Mouse (Mus musculus): ENCODE measurements around the gene Lsr.
"Not testable (repeated sequence)": the region's sequence is repeated elsewhere in the genome, so short reads cannot be mapped to it uniquely, and the experiment has no call there.

Gene Lsr

DNA sequence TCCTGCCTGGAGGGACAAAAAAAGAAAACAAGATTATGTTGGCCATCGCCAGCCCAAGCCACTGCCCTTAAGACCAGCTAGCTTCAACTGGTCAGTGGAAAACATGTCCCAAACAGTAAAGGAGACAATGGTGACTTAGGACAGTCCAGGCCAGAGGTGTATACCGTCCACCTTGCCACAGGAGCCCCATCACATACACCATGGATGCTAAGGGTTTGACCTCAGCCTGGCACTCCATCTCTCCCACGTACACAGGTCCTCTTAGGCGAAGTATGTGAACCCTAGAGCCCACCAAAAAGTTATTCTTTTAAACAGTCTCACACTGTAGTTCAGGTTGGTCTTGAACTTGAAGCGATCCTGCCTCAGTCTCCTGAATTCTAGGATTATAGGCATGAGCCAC is 10.4 kb downstream of the Lsr start:
- no peak for DNase-seq (ENCODE audit: low spot score)

DNA sequence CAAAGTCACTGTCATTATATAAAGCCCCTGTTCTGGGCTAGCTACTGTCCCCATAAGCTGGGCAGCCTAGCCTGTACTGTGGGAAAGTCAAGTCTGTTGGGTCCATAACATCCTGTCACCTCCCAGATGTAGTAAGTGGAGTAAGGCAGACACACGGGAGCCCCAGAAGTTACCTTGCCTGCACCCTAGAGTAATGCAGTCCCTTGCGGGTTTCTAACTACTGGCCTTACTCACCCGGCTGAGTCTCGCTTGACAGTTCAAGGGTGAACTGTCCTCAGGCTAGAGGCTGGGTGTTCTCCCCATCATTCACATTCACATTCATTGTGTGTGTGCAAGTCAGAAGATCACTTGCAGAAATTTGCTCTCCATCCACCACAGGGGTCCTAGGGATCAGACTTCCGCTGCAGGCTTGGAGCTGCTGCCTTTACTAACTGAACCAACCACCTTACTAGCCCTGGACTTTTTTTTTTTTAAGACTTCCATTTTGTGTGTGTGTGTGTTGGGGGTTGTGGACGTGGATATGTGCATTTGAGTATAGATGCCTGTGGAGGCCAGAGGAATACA is 13.4 kb downstream of the Lsr start:
- no peak for DNase-seq (ENCODE audit: low spot score)

DNA sequence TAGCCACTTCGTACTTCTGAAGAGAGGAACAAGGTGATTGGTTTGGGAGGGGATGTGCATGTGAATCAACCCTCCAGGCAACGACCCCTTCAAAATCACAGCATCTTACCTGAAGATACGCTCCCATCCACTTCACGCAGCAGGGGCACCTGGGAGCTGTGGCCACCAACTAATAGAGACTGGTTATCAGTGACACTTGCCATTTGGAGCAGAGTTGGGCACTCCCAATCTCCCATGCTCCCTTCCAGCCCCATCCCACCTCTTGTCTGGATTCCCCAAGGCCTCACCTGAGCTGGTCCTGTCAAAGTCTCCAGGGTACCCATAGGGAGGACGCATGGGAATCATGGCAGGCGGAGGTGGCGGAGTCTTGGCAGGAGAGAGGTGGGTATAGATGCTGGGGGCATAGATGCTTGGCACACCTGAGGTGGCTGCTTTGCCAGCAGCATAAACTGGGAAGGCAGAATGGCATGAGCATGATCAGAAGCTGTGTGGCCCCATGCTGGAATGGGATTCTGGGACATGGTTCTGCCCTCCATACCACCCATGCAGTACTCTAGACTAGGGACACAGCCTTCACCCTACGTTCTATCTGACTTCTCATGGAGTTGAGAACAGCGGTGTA is 14.3 kb downstream of the Lsr start:
- DNase-seq (ENCODE audit: low spot score), result no peak

DNA sequence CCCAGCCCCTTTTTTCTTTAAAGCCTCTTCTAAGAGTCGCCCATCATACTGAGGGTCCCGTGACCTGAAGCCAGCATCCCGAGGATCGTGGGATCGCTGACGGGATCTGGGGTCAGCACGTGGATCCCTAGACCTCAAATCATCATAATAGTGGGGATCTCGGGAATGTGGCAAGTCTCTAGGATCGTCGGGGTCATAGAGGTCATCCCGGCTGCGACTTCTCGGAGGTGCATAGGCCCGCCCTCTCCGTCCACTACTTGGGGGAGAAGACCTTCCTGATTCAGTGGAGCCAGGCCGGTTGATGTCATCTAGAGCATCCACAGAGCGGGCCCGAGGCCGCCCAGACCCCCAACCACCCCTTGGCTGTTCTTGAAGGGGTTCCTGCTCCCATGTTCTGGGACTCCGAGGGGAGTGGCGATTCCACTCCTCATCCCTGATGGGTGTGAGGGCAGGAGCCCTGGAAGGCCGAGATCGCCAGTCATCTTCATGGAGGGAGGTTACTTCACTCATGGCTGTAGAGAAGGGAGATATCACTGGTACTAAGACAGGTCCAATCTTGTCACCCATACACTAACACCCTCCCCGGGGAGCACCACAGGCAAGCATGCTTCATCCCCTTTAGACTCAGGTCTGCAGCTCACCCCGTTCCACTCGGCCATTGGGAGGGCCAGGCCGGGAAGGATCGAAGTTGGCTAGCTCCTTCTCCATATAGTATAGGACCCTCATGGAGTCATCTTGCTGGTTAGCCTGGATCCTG is 15.0 kb downstream of the Lsr start:
- peak; percentile 29 for DNase-seq (ENCODE audit: low spot score)

DNA sequence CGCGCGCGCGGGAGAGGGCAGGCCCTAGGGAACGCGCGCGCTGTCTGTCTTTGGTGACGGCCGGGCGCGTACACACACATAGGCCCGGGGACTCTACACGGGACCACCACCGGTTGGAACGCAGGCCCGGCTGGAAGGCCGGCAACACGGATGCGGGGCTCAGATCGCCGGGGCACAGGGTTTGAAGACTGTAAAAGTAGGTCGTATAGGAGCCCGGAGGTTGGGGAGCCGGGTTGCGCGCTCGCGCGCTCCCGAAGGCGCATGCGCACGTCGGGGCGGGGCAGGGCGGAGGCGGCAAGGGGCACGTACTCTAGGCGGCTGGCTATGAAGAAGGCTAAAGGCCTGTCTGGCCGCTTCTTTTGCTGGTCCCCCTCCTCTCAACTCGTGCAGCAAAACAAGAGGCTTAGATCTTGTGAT is 15.9 kb downstream of the Lsr start:
- peak; percentile 91 for DNase-seq (ENCODE audit: low spot score)

DNA sequence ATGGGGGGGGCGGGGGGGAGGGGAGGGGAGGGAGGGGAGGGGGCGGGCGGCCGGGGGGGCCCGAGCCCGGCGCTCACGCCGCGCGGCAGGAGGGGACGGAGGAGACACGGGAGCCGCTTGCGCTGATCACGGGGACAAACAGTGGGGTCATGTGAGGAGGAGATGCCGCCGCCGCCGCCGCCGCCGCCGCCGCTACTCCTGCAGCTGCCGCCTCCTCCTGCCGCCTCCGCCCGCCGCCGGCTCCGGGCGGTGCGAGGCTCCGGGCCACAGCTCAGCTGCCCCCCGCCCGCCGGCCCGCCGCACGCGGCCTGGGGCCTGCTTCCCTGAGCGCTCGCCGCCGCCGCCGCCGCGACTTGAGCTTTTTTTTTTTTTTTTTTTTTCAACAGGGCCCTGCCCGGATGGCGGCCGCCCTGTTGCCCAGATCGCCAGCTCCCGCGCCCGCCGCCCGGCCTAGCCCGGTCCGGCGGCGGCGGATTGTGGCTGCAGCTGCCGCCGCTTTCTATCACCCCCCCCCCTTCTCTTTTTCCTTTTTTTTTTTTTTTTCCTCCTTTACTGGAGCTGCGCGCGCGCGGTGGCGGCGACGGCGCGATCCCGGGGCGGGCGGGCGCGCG is 16.4 kb downstream of the Lsr start, which contains the start of gene Usf2:
Gene Usf2 (minus strand): TSS at position 48 of the 611 bp plus-strand sequence.
- DNase-seq (ENCODE audit: low spot score), result peak; percentile 87

DNA sequence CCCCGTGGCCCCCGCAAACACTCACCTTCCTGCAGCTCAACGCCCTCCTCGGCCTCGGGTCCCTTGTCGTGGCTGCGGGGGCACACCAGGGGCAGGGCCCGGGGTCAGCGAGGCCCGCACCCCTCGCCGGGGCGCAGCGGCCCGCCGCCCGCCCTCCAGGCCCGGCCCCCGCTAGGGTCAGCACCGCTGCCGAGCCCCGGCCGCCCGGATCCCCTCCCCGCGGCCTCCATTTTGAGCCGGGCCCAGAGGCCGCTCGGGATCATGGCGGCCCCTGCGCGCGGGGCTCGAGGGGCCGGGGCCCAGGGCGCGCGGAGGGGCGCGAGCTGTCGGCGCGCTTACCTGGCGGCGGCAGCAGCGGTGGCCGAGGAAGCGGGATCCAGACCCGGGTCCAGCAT is 16.9 kb downstream of the Lsr start:
- no peak for DNase-seq (ENCODE audit: low spot score)

DNA sequence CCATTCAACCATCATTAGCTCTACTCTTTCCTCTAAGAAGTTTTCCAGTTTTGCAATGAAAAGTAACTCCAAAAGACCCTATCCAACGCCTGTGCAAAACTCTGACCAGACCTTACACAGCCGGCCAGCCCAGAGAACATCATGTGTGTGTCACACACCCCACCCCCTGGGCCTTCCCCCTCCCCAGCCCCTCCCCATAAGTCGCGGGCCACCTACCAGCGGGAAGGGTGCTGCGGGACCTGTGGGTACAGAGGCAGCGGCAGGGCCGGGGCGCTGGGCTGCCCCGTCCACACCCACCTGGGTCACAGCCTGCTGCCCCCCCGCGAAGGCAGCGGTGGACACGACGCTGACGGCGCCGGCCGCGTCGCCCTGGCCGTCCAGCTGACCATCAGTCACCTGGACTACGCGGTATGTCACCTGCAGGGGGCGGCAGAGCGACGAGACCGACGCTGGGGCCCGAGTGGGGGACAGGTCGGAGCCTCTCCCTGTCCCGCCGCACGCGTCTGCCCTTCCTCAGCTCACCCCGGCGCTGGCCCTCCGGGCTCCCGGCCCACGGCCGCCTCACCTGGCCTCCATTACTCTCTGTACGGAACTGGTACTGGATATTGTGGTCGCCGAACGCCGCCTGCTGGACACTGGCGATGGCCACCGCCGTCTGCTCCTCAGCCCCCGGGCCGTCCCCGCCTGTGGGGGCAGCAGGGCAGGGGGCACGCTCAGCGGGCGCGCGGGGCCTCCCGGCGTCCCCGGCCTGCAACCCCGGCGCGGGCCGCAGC is 17.5 kb downstream of the Lsr start:
- DNase-seq (ENCODE audit: low spot score), result peak; percentile 89

DNA sequence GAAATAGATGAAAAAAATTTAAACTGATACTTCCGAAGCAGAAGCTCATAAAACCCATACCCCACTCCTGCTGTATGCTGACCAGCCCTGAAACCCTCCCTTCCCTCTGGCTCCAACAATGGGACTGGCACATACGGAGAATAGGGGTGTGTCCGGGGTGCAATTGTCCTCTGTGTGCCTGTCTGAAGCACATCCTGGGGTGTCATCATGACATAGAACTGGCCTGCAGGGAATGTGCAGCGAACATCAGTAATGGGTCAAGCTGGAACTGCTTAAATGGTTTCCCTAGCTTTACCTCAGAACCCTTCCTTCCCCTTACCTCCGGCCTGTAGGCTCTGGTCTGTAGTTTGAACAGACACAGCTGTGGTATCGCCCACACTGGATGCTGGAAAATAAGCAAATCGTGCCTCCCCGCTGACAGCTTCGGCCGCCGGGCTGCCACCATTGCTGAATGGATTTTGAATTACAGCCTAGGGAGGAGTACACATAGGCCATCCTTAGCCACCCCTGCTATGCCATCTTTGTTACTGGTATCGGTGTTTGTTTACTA is 18.2 kb downstream of the Lsr start:
- DNase-seq (ENCODE audit: low spot score), result no peak

DNA sequence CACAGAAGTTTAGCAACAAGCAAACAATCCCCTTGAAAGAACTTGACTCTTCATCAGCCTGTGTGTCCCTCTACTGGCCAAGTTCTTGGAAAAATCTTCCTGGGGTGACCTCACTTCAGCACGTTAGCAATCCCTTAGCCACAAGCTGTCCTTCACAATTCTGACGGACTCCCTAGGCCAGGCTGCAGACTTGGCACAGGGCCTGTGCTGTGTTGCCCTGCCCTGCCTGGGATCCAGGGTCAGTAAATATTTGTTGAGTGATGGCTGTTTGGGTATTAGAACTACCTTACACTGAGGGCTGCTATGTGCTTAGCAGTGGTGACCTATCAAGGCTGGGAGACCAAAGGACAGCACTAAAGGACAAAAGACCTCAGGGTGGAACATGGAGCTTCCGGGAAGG is 19.2 kb downstream of the Lsr start:
- no peak for DNase-seq (ENCODE audit: low spot score)

DNA sequence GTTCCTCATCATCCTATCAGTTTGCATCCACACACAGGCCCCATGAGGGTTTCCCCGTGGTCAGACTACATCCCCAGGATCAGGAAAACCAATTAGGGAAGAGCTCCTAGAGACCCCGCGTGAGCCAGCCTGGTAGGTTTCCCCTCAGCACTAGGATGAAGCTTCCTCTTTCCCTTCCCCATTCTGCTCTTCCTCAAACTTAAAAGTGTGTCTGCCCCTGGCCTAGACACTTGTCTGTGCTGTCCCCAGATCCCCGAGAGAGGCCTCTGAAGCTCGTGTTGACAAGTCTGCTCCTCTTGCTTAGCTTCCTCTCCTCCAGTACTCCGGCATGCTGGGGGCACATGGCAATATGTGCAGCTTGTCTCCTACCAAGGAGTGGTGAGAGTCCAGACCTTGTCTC is 19.8 kb downstream of the Lsr start:
- no peak for DNase-seq (ENCODE audit: low spot score)

DNA sequence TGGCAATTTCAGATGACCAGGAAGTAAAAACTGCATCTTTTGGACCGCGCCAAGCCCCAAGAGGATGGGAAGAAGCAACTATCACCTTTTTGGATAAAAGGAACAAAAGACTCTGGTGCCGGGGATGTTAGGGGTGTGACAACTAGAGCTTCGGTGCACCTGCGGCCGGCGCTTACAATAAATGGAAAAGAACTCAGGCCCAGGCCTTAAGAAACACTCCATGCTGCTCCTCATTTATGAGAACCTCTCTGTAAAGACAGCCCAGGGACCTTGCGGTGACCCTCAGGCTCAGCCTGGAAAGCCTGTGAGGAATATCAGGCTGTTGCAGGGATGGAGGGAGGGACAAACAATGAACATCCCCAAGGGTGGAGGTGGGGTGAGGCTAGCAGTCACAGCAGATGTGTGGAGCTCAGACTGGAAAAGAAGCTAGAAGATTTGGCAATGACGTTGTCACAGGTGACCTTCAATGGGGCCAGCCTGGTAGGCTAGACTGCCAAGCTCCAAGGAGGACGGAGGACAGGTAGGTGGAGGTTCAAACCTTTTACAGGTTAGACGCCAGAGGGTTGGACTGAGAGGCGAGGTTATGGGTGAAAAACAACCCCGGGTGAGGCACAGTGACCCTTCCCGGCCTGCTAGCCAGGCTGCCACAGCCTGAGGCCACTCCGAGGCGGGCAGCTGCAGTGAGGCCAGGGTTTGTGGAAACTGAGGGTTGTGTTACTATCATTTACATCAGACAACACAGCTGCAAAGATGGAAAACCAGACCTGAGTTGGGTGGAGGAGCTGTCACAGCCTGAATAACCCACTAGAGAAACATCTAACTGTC is 20.6 kb downstream of the Lsr start:
- DNase-seq (ENCODE audit: low spot score), result no peak

DNA sequence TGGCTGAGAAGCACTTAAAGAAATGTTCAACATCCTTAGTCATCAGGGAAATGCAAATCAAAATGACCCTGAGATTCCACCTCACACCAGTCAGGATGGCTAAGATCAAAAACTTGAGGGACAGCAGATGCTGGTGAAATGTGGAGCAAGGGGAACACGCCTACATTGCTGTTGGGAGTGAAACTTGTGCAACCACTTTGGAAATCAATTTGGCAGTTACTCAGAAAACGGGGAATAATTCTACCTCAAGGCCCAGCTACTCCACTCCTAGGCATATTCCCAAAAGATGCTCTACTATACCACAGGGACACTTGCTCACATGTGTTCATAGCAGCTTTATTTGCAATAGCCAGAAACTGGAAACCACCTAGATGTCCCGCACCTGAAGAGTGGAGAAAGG is 23.4 kb downstream of the Lsr start:
- not testable (repeated sequence) for DNase-seq (ENCODE audit: low spot score)

DNA sequence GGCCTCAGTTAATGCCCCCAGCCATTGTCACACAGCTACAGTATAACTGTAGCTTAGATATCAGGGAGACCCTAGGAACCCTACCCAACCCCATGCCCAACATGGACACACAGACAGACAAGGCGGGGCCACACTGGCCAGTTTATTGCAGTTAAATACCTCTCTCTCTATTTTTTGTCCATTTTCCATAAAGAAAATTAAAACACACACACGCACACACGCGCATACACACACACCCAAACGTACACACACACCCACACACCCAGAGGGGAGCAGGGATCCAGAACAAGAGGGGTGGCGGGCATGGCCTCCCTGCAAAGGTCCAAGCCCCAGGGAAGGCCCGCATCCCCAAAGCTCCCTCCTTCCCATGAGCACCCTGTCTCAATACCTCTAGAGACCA is 27.4 kb downstream of the Lsr start:
- no peak for DNase-seq (ENCODE audit: low spot score)

DNA sequence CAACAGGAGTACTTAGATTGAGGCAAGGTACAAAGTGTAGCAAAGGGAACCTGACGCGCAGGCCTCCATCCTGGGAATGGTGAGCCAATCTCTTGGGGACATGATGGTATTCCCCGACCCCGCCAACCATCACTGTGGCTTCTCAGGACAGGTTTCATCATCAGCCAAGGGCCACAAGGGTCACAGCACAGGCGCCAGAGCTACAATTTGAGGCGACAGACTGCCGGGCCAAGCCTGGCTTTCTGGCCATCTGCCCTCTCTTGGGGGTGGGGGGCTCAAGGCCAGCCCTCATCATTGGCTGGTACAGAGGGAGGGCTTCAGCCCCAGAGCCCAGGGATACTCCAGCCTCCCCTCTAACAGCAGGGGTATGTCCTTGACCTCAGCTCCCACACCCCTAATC is 27.8 kb downstream of the Lsr start:
- not testable (repeated sequence) for DNase-seq (ENCODE audit: low spot score)

DNA sequence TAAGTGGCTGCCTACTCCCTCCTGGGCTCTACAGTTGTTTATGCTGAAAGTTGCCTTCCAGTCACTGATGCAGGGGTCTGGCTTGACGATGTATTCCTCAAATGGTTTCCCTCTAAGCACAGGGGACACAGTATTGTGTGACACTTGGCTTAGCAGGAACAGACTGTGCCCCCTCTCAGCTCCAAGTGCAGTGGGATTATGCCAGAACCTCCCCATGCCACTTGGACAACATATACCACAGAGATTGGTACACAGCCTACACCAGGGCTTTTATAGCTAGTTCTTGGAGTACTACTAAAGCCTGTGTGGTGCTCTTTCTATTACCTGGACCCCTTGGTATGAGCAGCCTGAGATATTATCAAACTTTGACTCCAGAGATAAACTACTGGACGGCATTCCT is 28.6 kb downstream of the Lsr start:
- DNase-seq (ENCODE audit: low spot score), result not testable (repeated sequence)

DNA sequence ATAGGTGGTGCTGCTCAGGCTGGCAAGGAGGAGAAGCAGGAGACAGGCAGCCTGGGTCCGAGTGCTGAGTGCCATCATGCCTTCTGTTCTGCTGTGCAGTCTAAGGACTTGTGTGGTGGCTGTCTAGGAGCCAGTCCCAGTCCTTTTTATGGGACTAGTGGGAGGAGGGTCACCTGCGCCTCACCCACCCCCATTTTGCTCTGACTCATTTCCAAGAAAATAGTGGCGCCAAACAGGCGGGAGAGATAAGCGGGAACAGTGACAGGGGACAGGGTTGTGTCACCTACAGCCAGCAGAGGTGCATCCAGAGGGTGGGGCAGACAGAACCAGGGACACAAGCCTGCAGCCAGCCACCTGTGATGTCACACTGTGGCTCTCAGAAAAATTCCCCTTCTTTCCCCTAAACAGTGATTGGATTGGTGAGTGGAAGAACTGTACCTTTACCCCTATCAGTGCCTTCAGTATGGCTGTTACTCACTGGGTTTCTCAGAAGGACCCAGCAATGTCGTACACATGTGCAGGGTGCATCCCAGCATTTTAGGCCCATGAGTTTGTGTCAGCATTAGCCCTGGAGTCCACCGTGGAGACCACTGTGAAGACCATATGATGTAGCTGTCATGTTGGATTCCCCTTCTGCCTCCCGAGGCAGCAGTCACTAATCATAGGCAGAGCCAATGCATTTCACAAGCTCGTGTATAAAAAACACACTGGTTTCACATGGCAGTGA is 29.2 kb downstream of the Lsr start, which contains the start of gene Hamp:
Gene Hamp (minus strand): TSS at position 124 of the 727 bp plus-strand sequence.
- no peak for DNase-seq (ENCODE audit: low spot score)

DNA sequence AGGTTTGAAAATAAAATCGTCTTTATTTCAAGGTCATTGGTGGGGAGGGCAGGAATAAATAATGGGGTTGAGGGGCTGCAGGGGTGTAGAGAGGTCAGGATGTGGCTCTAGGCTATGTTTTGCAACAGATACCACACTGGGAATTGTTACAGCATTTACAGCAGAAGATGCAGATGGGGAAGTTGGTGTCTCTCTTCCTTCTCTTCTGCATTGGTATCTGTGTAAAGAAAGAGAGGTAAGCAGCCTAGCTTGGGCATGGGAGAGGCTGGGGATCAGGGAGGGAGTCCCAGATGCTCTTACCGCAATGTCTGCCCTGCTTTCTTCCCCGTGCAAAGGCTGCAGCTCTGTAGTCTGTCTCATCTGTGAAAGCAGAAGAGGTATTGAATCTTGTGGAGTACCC is 30.9 kb downstream of the Lsr start:
- not testable (repeated sequence) for DNase-seq (ENCODE audit: low spot score)

DNA sequence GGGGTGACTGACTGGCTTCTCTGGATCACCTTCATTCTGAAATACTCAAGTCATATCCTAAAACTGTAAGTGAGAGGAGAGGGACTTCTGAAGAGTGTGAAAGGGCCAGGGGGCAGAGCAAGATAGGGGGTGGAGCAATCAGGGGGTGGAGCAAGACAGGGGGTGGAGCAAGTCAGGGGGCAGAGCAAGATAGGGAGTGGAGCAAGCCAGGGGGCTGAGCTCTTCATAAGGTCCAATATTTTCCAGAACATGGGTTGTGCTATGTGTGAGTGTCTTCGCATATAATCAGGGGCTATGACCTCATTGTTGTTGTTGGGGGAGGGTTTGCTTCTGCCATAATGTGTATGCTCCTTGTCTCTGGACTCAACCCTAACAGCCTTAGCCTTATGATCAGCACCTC is 33.2 kb downstream of the Lsr start:
- not testable (repeated sequence) for DNase-seq (ENCODE audit: low spot score)

DNA sequence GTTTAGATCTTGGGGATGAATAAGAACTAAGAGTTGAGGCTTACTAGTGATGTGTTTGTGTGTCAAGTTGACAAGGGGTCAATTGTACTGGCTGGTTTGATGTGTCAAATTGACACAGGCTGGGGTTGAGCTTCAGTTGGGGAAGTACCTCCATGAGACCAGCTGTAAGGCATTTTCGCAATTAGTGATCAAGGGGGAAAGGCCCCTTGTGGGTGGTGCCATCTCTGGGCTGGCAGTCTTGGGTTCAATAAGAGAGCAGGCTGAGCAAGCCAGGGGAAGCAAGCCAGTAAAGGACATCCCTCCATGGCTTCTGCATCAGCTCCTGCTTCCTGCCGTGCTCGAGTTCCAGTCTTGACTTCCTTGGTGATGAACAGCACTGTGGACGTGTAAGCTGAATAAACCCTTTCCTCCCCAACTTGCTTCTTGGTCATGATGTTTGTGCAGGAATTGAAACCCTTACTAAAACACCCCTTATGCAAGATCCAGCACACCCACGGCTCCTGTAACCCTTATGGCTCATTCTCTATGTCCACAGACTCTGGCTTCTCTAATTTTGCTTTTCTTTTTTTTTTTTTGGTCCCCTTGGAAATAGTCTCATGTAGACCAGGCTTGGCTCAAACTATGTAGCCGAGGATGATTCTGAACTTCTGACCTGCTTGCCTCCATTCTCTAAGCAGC is 37.7 kb downstream of the Lsr start:
- not testable (repeated sequence) for DNase-seq (ENCODE audit: low spot score)
